Mouse (Mus musculus) heart, embryonic 13.5 days (tissue): Measurements from ENCODE around the gene Zbtb37. TPM values are rescaled to one million over a fixed set of nuclear protein-coding genes. Genes with fewer than 3 reads are reported as not detected.
"Not testable (repeated sequence)": the region's sequence is repeated elsewhere in the genome, so short reads cannot be mapped to it uniquely, and the experiment has no call there.

Experiments used
- ATAC-seq: fragments of 200-750 bp; cut with Nextera tagmentation; 2 replicates; pipeline ENCODE4 v1.8.0; 2017; ENCODE audit warnings: moderate TSS enrichment; ENCODE audit not compliant: insufficient number of reproducible peaks, low FRiP score, low TSS enrichment; ENCODE audit errors: extremely low read depth
- H3K27ac ChIP-seq: fragments of 300-500 bp; sonication (generic); replicated peaks from 2 replicates; pipeline ENCODE4 v1.5.1; 2015; ENCODE audit warnings: moderate library complexity, mild to moderate bottlenecking, inconsistent platforms
- H3K27me3 ChIP-seq: fragments of 300-500 bp; sonication (generic); replicated peaks from 2 replicates; pipeline ENCODE4 v1.6.1; 2015; ENCODE audit warnings: mild to moderate bottlenecking, inconsistent platforms
- H3K36me3 ChIP-seq: fragments of 300-500 bp; sonication (generic); 2 replicates; pipeline ENCODE4 v1.6.1; 2015; ENCODE audit warnings: mild to moderate bottlenecking, inconsistent platforms
- H3K4me1 ChIP-seq: fragments of 300-500 bp; sonication (generic); 2 replicates; pipeline ENCODE4 v1.6.1; 2015; ENCODE audit warnings: inconsistent platforms
- H3K4me2 ChIP-seq: fragments of 300-500 bp; sonication (generic); 2 replicates; pipeline ENCODE4 v1.6.1; 2015; ENCODE audit warnings: inconsistent platforms, mild to moderate bottlenecking, moderate library complexity
- H3K4me3 ChIP-seq: fragments of 300-500 bp; sonication (generic); 2 replicates; pipeline ENCODE4 v1.5.1; 2015; ENCODE audit warnings: moderate library complexity, mild to moderate bottlenecking, inconsistent platforms
- H3K9ac ChIP-seq: fragments of 300-500 bp; sonication (generic); 2 replicates; pipeline ENCODE4 v1.6.1; 2015; ENCODE audit warnings: inconsistent platforms, mild to moderate bottlenecking, moderate library complexity
- H3K9me3 ChIP-seq: fragments of 300-500 bp; sonication (generic); 2 replicates; pipeline ENCODE4 v1.6.1; 2016; ENCODE audit warnings: inconsistent platforms
- WGBS: fragments of 180-500 bp; shearing (Covaris S2); methylation state at CpG from one replicate; pipeline ENCODE4 v1.1.7; 2015; ENCODE audit warnings: mixed read lengths; 5-methylcytosine and 5-hydroxymethylcytosine counted together
- polyA plus RNA-seq: library from polyadenylated mRNA; unstranded; fragments of >200 nt; fragmentation: Nextera tagmentation; extraction: Ambion mirVana; gene quantifications from 2 replicates; pipeline ENCODE4 v1.2.1, GENCODE M21; 2015

Gene Zbtb37
- polyA plus RNA-seq, 1 experiment from 2014 or later: 6.3 TPM

DNA sequence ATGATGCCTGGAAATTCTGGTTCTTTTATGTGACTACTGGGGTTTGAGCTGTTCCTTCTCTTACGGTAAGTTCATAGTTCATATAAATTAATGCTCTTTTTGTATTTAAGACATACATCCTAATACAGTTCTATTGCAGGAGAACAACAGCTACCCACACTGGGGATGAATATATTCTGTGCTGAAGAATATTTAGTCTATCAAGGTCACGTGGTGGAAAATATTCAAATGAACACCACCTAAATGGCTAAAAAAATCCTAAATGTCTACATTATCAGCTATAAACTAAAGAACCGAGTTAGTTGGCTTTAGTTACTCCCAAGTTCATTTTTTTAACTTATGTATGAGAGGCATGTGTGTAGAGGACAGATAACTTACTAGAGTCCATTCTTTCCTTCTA lies 4.6 kb downstream of the Zbtb37 start:
- H3K27me3 ChIP-seq: no peaks in the 10 kb centered on the region
- H3K4me1 ChIP-seq: peaks cover 9% of the 10 kb centered on the region
- WGBS: 89% methylated on average over 3 of the region's 3 CpGs
- H3K36me3 ChIP-seq: peaks cover 51% of the 10 kb centered on the region
- no peak overlapping the region for H3K4me2 ChIP-seq
- no peak overlapping the region for H3K4me3 ChIP-seq
- no peak overlapping the region for H3K27ac ChIP-seq
- H3K9me3 ChIP-seq: no peaks in the 10 kb centered on the region
- no peak overlapping the region for H3K9ac ChIP-seq
- ATAC-seq: no peak

DNA sequence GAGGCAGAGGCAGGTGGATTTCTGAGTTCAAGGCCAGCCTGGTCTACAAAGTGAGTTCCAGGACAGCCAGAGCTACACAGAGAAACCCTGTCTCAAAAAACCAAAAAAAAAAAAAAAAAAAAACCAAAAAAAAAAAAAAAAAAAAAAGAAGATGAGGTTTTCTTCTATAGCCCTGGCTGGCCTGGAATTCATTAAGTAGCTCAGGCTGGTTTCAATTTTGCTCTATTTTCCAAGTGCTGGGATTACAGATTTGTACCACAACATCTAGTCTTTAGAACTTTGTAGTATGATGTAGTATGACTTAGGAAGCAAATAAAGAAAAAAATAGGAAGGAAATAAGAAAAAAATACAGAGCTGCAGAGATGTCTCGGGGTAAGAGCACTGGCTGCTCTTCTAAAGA lies 6.2 kb downstream of the Zbtb37 start:
- not testable (repeated sequence) for H3K9me3 ChIP-seq, H3K27ac ChIP-seq, H3K4me3 ChIP-seq, H3K4me1 ChIP-seq, H3K4me2 ChIP-seq, H3K9ac ChIP-seq, H3K27me3 ChIP-seq, ATAC-seq
- 91% methylated on average over 1 of the region's 1 CpGs for WGBS
- peaks cover 51% of the 10 kb centered on the region for H3K36me3 ChIP-seq

DNA sequence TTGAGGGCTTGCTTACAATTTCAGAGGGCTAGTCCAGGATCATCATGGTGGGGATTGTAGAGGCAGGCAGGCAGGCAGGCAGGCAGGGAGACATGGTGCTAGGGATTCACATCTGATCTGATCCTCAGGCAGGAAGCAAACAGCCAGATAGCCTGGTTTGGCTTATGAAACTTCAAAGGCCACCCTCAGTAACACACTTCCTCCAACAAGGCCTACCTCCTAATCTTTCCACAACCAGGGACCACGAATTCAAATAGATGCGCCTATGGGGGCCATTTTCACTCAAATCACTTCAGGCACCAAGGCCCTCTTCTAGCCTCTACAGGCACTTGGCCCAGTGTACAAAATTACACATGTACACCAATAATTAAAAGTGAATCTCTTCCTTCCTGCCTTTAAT lies 7.5 kb downstream of the Zbtb37 start:
- H3K4me1 ChIP-seq: 0 out of 2 replicates have a peak, but pooled peaks cover 6% of the 10 kb centered on the region
- no peak overlapping the region for H3K4me3 ChIP-seq
- no peak overlapping the region for H3K9ac ChIP-seq
- H3K36me3 ChIP-seq: peaks cover 46% of the 10 kb centered on the region
- no peaks in the 10 kb centered on the region for H3K9me3 ChIP-seq
- H3K27me3 ChIP-seq: no peaks in the 10 kb centered on the region
- no peak overlapping the region for H3K4me2 ChIP-seq
- 65% methylated on average over 2 of the region's 2 CpGs for WGBS
- no peak for ATAC-seq
- no peak overlapping the region for H3K27ac ChIP-seq

DNA sequence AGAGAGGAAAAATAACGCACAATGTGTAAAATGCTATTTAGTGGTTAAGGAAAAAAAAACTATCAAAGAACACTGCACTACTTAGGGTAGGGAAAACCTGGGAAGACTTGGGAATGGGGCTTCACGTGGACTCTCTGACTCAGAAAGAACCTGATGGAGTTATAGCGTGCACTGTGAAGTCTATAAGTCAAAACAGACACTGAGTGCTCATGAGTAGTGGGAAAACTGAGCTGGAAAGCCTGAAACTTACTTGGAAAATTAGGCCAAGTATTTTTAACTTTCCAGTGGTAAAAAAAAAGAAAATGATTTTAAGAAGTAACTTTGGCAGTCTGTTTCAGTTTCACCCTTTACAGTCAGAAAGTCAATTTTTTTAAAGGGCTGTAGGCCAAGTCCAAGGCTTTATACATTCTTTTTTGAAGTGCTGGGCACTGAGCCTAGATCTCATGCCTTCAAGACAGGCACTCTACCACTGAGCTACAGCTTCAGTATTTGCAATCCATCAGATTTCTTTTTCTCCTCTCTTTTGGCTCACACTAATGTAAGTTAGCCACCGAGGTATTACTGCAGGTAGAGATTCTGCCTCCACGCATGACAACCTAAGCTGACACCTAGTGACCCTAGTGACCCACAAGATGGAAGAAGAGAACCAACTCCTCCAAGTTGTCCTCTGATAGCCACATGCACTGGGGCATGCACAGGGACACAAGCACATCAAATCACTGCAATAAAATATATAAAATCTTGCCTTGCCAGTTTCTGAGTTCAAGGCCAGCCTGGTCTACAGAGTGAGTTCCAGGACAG lies 9.0 kb downstream of the Zbtb37 start:
- peaks cover 40% of the 10 kb centered on the region for H3K36me3 ChIP-seq
- no peak for ATAC-seq
- no peaks in the 10 kb centered on the region for H3K27me3 ChIP-seq
- H3K4me1 ChIP-seq: 0 out of 2 replicates have a peak, but pooled peaks cover 6% of the 10 kb centered on the region
- no peak overlapping the region for H3K9ac ChIP-seq
- H3K27ac ChIP-seq: no peak overlapping the region
- 79% methylated on average over 5 of the region's 5 CpGs for WGBS
- no peaks in the 10 kb centered on the region for H3K9me3 ChIP-seq
- H3K4me3 ChIP-seq: no peak overlapping the region
- H3K4me2 ChIP-seq: no peak overlapping the region

DNA sequence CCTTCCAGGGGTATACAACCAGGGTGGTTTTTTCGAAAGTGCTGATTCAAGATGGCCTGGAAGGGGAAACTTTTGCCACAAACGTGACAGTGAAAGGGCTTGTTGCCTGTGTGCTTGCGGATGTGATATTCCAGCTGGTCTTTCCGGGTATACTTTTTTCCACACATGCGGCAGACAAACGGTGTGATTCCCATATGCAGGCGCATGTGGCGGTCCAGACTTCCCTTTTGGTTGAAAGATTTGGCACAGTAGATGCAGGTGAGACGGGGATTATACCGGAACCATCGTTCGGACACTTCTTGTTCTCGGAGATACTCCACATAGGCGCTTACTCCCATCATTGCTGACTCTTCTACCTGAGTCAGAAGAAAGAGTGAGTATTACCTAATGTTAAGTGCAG lies 14.6 kb downstream of the Zbtb37 start:
- WGBS: 92% methylated on average over 14 of the region's 14 CpGs

DNA sequence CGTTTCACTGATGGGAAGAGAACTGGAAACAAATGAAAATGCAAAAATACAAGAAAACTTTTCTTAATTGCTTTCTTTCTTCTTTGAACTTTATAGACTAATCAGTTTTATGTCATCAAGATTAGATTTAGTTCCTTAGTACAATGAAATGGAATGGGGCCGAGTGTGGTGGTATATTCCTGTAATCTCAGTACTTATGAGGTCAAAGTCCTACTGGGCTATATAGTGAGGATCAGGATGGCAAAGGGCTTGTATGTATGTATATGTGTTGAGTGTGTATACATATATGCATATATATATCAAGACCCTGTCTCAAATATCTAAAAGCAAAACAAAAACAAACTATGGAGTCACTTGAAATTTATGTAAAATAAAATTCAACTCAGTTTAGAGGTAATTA lies 18.3 kb downstream of the Zbtb37 start:
- no peak overlapping the region for H3K4me3 ChIP-seq
- H3K4me2 ChIP-seq: no peak overlapping the region
- WGBS: 69% methylated on average over 2 of the region's 2 CpGs
- no peaks in the 10 kb centered on the region; the same call in 1 of the 2 replicates for H3K4me1 ChIP-seq
- no peaks in the 10 kb centered on the region for H3K9me3 ChIP-seq
- H3K27me3 ChIP-seq: no peaks in the 10 kb centered on the region
- H3K36me3 ChIP-seq: peaks cover 70% of the 10 kb centered on the region
- ATAC-seq: no peak
- no peak overlapping the region for H3K27ac ChIP-seq
- H3K9ac ChIP-seq: no peak overlapping the region

More for the DNA sequence above, 14.6 kb downstream of the Zbtb37 start:
- H3K4me1 ChIP-seq: peaks cover 6% of the 10 kb centered on the region; the same call in 1 of the 2 replicates
- no peak overlapping the region for H3K4me3 ChIP-seq
- no peak overlapping the region for H3K27ac ChIP-seq
- no peak overlapping the region for H3K4me2 ChIP-seq
- H3K9ac ChIP-seq: no peak overlapping the region
- no peaks in the 10 kb centered on the region for H3K9me3 ChIP-seq
- peaks cover 48% of the 10 kb centered on the region for H3K36me3 ChIP-seq
- H3K27me3 ChIP-seq: no peaks in the 10 kb centered on the region
- ATAC-seq: no peak; the same call in 1 of the 2 replicates

DNA sequence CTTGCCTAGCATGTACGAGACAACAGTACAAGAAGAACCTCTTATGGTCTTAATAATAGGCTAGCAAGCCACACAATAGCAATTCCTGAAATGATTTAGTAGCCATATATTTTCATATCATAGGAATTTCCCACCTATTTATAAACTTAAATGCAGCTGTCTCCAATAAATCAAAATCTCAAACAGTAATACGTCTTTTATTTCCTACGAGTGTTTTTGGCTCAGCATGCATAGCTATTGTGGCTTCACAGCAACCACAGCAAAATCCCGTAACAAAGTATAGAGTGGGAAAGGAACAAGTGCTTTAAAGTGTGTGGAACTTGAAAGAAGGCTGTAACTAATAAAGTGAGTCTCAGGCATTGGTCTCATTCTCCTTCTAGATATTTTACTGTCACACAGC lies 24.2 kb downstream of the Zbtb37 start:
- no peak overlapping the region for H3K9ac ChIP-seq
- H3K27ac ChIP-seq: no peak overlapping the region
- ATAC-seq: no peak
- no peak overlapping the region for H3K4me3 ChIP-seq
- H3K4me1 ChIP-seq: no peaks in the 10 kb centered on the region; the same call in 1 of the 2 replicates
- H3K9me3 ChIP-seq: no peaks in the 10 kb centered on the region
- H3K27me3 ChIP-seq: no peaks in the 10 kb centered on the region
- H3K4me2 ChIP-seq: no peak overlapping the region
- peaks cover 50% of the 10 kb centered on the region for H3K36me3 ChIP-seq
- WGBS: 89% methylated on average over 4 of the region's 4 CpGs

DNA sequence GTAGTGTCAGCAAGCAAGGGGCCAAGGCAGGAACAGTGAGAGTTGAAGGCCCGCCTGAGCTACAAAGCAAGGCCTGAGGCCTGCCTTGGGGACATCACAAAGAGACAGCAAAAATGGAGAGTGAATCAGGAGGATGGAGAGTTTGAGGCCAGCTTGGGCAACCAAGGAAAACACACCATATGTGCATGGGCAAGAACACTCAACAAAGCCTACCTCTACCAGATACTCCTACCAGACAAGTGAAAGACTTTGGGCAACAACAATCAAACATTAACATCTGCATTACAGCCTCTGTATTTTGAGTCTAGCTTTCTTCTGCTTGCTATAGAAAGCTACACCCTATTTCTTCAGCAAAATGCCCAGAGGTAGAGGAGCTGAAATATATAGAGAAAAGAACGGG lies 26.6 kb downstream of the Zbtb37 start:
- Histone ChIP-seq H3K9ac (no peak overlapping the region), H3K9me3 (no peaks in the 10 kb centered on the region), H3K4me2 (no peak overlapping the region), H3K27me3 (no peaks in the 10 kb centered on the region), H3K4me1 (no peaks in the 10 kb centered on the region), H3K4me3 (no peak overlapping the region), H3K36me3 (peaks cover 51% of the 10 kb centered on the region), H3K27ac (no peak overlapping the region)
- no peak for ATAC-seq
- WGBS: 80% methylated on average over 2 of the region's 2 CpGs

DNA sequence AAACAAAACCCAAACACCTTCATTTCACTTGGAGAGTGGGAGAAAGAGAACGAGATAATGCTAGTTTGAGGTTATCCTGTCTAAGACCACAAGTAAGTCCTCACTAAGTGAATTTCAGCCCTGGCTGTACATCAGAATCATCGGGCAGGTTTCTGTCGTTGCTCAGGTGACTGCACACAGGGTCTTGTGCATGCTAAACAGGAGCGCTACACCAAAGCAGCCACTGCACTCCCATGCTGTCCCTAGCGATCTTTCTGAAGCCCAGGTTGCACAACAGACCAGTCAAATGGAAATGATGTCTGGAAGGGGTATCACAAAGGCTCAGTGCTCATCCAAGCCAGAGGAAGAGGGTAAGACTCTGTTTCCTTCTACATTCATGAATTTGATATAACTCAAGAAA lies 28.2 kb downstream of the Zbtb37 start:
- Histone ChIP-seq H3K4me3 (no peak overlapping the region), H3K9ac (no peak overlapping the region), H3K27me3 (no peaks in the 10 kb centered on the region), H3K9me3 (no peaks in the 10 kb centered on the region), H3K27ac (no peak overlapping the region), H3K4me1 (no peaks in the 10 kb centered on the region), H3K36me3 (peaks cover 38% of the 10 kb centered on the region), H3K4me2 (no peak overlapping the region)
- no peak for ATAC-seq
- 81% methylated on average over 5 of the region's 5 CpGs for WGBS

DNA sequence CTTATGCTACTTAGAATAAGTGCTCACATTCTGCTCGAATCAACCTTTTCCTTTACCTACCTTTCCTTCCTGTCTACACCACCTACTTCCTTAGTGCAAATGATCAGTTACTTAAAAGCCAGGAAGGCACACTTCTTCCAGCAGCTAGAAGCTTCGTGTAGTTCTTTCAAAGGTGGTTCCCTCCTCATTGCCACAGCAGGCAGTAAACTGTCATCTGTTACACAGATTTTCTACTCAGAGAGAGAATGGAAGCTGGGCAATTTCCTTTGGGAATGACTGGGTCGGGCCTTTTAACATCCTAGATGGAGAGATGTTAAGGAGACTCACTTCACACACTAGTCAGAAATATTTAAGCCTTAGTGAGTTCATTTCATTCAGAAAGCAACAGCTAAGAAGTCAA lies 29.1 kb downstream of the Zbtb37 start:
- no peaks in the 10 kb centered on the region for H3K9me3 ChIP-seq
- peaks cover 36% of the 10 kb centered on the region for H3K36me3 ChIP-seq
- no peak overlapping the region for H3K27ac ChIP-seq
- H3K4me2 ChIP-seq: no peak overlapping the region
- no peak overlapping the region for H3K4me3 ChIP-seq
- WGBS: 59% methylated on average over 3 of the region's 3 CpGs
- H3K4me1 ChIP-seq: no peaks in the 10 kb centered on the region
- H3K27me3 ChIP-seq: no peaks in the 10 kb centered on the region
- ATAC-seq: no peak
- H3K9ac ChIP-seq: no peak overlapping the region

DNA sequence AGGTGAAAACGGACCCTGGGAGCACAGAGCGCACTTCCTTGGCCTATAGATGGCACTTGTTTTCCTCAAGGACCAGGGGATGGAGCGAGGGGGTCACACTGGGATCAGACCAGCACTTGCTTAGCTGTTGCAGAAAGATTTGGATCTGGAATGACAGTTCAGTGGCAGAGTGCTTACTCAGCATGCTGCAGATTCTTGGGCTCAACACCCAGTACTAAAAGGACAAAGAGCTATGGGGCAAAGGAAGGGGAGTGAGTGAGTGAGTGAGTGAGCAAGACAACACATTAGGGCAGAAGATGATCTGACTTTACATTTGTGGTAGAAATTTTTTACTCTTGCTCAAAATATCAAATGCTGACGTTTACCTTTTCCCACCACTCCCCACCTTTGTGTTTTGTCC lies 29.7 kb downstream of the Zbtb37 start:
- H3K36me3 ChIP-seq: peaks cover 33% of the 10 kb centered on the region
- WGBS: 66% methylated on average over 4 of the region's 4 CpGs
- H3K9ac ChIP-seq: no peak overlapping the region
- H3K4me1 ChIP-seq: no peaks in the 10 kb centered on the region
- H3K4me3 ChIP-seq: no peak overlapping the region
- no peak overlapping the region for H3K27ac ChIP-seq
- H3K9me3 ChIP-seq: no peaks in the 10 kb centered on the region
- H3K4me2 ChIP-seq: no peak overlapping the region
- no peak for ATAC-seq
- no peaks in the 10 kb centered on the region for H3K27me3 ChIP-seq

DNA sequence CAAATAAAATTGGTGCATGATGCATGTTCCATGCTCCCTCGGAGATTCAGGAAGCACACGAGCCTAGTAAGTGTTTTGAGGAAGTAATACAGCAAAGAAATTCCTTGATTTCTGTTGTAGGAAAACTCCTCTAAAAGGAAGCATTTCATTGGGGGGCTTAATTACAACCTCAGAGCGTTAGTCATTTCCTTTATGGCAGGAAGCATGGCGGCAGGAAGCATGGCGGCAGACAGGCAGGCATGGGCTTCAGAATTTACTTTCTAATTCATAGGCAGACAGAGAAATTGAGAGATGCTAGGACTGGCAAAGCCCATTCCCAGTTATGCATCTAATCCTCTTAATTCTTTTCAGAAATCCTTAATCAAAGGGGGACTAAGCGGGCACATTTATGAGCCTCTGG lies 40.8 kb downstream of the Zbtb37 start:
- 87% methylated on average over 6 of the region's 6 CpGs for WGBS
- Histone ChIP-seq H3K4me2 (no peak overlapping the region), H3K36me3 (no peaks in the 10 kb centered on the region), H3K27me3 (no peaks in the 10 kb centered on the region), H3K4me1 (peaks cover 21% of the 10 kb centered on the region), H3K27ac (no peak overlapping the region), H3K4me3 (no peak overlapping the region), H3K9me3 (no peaks in the 10 kb centered on the region), H3K9ac (no peak overlapping the region)
- no peak for ATAC-seq
